Mouse (Mus musculus) brain, embryonic 14.5 days (tissue): ENCODE data around the gene Col24a1. TPM values are rescaled to one million over a fixed set of nuclear protein-coding genes. Genes with fewer than 3 reads are reported as not detected.

ENCODE experiments used
- DNase-seq: peaks from one replicate; pipeline ENCODE4 v3.0.0-alpha.2; 2011; ENCODE audit warnings: low read depth
- CTCF ChIP-seq: fragments of 200-500 bp; IDR thresholded peaks from 2 replicates; pipeline ENCODE4 v1.5.1; 2012; ENCODE audit warnings: inconsistent platforms, mild to moderate bottlenecking, moderate library complexity, borderline replicate concordance; ENCODE audit not compliant: insufficient read depth, insufficient read length; ENCODE audit errors: extremely low read depth
- POLR2A ChIP-seq: fragments of 200-500 bp; IDR thresholded peaks from 2 replicates; pipeline ENCODE4 v1.6.1; 2012; ENCODE audit warnings: mild to moderate bottlenecking, inconsistent platforms, borderline replicate concordance; ENCODE audit not compliant: poor library complexity, insufficient read depth, insufficient read length, severe bottlenecking; ENCODE audit errors: extremely low read depth
- polyA plus RNA-seq: library from polyadenylated mRNA; depleted of rRNA; stranded (reverse); fragments of >200 nt; gene quantifications from 2 replicates; pipeline ENCODE4 v1.2.3, GENCODE M21; 2012

Col24a1 gene
- polyA plus RNA-seq, 1 experiment: 3.5 TPM

- no peak for TF ChIP-seq POLR2A
- no peak for TF ChIP-seq CTCF
- DNase-seq: no peak
These were observed 75.0 kb downstream of the Col24a1 start for GRCm38 (mm10) chr3:145367176-145367717.

GRCm38 (mm10) chr3:145376298-145376697, 84.0 kb downstream of the Col24a1 start:
- DNase-seq: no peak
- TF ChIP-seq POLR2A (no peak), CTCF (no peak)

- TF ChIP-seq POLR2A (no peak), CTCF (no peak)
- DNase-seq: no peak
These were observed 90.8 kb downstream of the Col24a1 start for GRCm38 (mm10) chr3:145383095-145383494.

GRCm38 (mm10) chr3:145386434-145386833, 94.2 kb downstream of the Col24a1 start:
- DNase-seq: no peak
- TF ChIP-seq CTCF: no peak
- no peak for TF ChIP-seq POLR2A

DNA sequence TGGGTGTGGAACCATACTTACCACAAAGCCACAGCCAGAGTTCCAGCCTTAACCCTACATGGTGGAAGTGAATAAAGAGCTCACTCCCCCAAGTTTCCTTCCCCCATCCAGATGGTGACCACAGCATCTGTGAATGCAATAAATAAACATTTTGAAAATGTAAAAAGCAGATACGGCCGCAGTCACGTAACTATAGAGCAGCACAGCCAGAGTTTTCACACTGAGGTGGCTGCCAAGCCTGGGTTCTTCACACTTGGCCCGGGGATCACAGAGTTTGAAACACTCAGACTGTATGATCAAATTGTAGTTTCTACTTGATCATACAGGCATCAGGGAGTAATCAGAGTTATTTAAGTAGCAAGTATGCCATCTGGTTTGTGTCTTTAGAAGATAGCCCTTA, 98.4 kb downstream of the Col24a1 start:
- no peak for DNase-seq
- no peak for TF ChIP-seq CTCF
- no peak for TF ChIP-seq POLR2A

DNA sequence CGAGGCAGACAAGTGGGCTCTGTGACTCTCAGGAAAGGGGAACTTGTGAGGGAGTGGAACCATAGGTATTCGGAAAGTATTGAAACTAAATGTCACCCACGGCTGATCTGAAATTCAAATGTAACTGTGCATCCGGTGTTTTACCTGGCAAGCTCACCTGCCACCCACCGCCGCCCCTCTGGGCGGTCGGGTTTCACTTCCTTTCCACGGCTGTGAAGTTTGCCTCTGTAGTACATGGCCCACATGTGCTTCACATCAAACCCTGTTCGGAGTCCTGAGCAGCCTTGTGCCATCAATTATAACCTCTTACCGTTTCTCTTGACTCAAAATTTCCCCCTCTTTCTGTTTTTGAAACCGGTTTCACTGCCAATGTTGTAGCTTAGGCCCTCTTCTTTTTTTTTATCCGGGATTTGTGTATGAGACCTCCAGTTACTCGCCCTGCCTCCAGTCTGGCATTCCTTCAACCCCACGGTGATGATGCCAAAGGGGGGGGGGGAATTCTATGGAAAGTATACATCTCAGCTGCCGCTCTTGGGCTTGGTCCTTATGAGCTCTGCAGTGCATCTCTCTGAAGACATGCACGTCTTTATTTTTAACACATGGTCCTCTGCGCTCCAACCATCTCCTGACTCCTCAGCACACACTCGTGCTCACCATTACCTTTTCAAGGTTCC, 99.9 kb downstream of the Col24a1 start:
- no peak for TF ChIP-seq POLR2A
- no peak for TF ChIP-seq CTCF
- no peak for DNase-seq

DNA sequence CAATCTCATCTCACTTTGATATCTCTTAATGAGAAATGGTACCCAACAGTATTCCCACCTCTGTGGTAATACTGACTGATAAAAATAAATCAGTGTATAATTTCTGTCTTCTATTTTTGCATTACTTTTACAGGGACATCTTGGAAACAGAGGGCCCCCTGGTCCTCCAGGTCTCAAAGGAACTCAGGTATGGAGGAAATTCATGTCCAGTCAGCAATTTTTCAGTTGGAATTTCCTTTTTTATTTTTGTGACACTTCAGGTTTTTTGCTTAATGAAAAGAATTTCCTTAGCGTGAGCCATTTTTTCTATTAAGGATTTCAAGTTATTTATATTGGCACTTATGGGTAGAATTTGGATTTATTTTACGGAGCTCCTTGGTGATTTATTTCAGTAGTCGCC, 106.9 kb downstream of the Col24a1 start:
- no peak for DNase-seq
- TF ChIP-seq POLR2A (no peak), CTCF (no peak)

- DNase-seq: no peak
- TF ChIP-seq CTCF (no peak), POLR2A (no peak)
These were observed 110.0 kb downstream of the Col24a1 start for GRCm38 (mm10) chr3:145402257-145402656.

DNA sequence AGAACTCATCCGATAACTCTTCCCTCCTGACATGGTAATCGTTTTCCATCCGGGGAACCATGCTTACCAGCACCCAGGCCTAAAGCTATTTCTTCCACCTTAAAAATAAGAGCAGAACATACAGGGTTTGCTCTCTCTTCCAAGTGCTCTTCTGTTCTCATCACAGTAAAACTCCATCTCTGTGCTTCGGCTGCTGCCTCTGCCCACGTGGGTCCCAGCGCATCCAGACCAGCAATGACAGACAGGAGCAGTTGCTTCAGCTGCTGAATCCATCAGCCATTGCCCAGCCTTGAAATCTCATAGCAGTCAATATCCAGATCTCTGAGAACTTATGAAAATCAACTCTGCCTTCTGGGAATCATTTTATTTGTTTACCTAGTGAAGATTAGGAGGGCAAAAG, 110.7 kb downstream of the Col24a1 start:
- no peak for TF ChIP-seq CTCF
- TF ChIP-seq POLR2A: no peak
- DNase-seq: peak; percentile 23

GRCm38 (mm10) chr3:145408045-145408444, 115.8 kb downstream of the Col24a1 start:
- DNase-seq: no peak
- TF ChIP-seq CTCF (peak; percentile 44; the same call in 1 of the 2 replicates), POLR2A (no peak)

DNA sequence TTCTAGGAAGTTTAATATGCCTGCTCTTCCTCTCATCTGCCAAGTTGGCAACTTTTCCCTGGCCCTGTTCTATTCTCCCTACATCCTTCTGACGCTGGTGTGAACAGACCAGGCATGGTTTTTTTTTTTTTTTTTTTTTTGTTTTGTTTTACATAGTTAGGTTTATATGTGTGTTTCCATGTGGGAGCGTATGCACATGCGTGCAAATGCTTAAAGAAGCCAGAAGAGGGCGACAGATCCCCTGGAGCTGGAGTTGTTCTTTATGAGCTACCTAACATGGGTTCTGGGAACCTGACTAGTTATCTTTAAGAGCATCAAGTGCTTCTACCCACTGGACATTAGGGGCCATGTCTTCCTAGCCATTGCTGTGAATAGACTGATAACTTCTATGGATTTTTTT, 119.9 kb downstream of the Col24a1 start:
- peak; percentile 14 for DNase-seq
- TF ChIP-seq CTCF (peak; percentile 40; the same call in 1 of the 2 replicates), POLR2A (no peak)

- TF ChIP-seq CTCF: no peak
- no peak for TF ChIP-seq POLR2A
- no peak for DNase-seq
These were observed 122.1 kb downstream of the Col24a1 start for GRCm38 (mm10) chr3:145414362-145414761.
